Mouse (Mus musculus) intestine, embryonic 16.5 days (tissue): ENCODE results near the gene Dtx2. TPM values are rescaled to one million over a fixed set of nuclear protein-coding genes. Genes with fewer than 3 reads are reported as not detected.
"Not testable (repeated sequence)": the region's sequence is repeated elsewhere in the genome, so short reads cannot be mapped to it uniquely, and the experiment has no call there.

ENCODE experiments used
- ATAC-seq: fragments of 200-750 bp; cut with Nextera tagmentation; 2 replicates; pipeline ENCODE4 v1.8.0; 2017; ENCODE audit warnings: moderate TSS enrichment, moderate library complexity
- H3K27ac ChIP-seq: fragments of 300-500 bp; sonication (generic); 2 replicates; pipeline ENCODE4 v1.5.1; 2014; ENCODE audit warnings: mild to moderate bottlenecking, low read length
- H3K27me3 ChIP-seq: fragments of 300-500 bp; sonication (generic); replicated peaks from 2 replicates; pipeline ENCODE4 v1.6.1; 2014; ENCODE audit warnings: low read length, control low read depth, mixed read lengths; ENCODE audit not compliant: control insufficient read depth, insufficient read depth
- H3K36me3 ChIP-seq: fragments of 300-500 bp; sonication (generic); 2 replicates; pipeline ENCODE4 v1.6.1; 2014; ENCODE audit warnings: low read length, control low read depth; ENCODE audit not compliant: control insufficient read depth, insufficient read depth
- H3K4me1 ChIP-seq: fragments of 300-500 bp; sonication (generic); 2 replicates; pipeline ENCODE4 v1.6.1; 2014; ENCODE audit warnings: low read length, control low read depth, mixed read lengths; ENCODE audit not compliant: control insufficient read depth, insufficient read depth
- H3K4me2 ChIP-seq: fragments of 300-500 bp; sonication (generic); 2 replicates; pipeline ENCODE4 v1.6.1; 2014; ENCODE audit warnings: low read depth, low read length, control low read depth
- H3K4me3 ChIP-seq: fragments of 300-500 bp; sonication (generic); 2 replicates; pipeline ENCODE4 v1.5.1; 2014; ENCODE audit warnings: mild to moderate bottlenecking, low read length
- H3K9ac ChIP-seq: fragments of 300-500 bp; sonication (generic); 2 replicates; pipeline ENCODE4 v1.6.1; 2014; ENCODE audit warnings: low read depth, low read length
- H3K9me3 ChIP-seq: fragments of 300-500 bp; sonication (generic); 2 replicates; pipeline ENCODE4 v1.6.1; 2016; ENCODE audit warnings: low read length, control low read depth; ENCODE audit not compliant: control insufficient read depth
- WGBS: fragments of 180-500 bp; shearing (Covaris S2); extraction: QIAGEN DNeasy Blood & Tissue Kit; methylation state at CpG from one replicate; pipeline ENCODE4 v1.1.7; 2014; 5-methylcytosine and 5-hydroxymethylcytosine counted together
- polyA plus RNA-seq: library from polyadenylated mRNA; unstranded; fragments of >200 nt; fragmentation: Nextera tagmentation; extraction: Ambion mirVana; gene quantifications from 2 replicates; pipeline ENCODE4 v1.2.1, GENCODE M21; 2015

Gene Dtx2
- polyA plus RNA-seq, 1 experiment from 2014 or later = 21.6 TPM

GRCm38 (mm10) chr5:136063920-136064319, 69.3 kb downstream of the Dtx2 start:
- Histone ChIP-seq H3K9ac (no peak overlapping the region), H3K4me2 (no peak overlapping the region), H3K27me3 (no peaks in the 10 kb centered on the region), H3K9me3 (no peaks in the 10 kb centered on the region; the same call in 1 of the 2 replicates), H3K36me3 (no peaks in the 10 kb centered on the region), H3K27ac (no peak overlapping the region), H3K4me3 (no peak overlapping the region), H3K4me1 (no peaks in the 10 kb centered on the region)
- no peak for ATAC-seq
- 90% methylated on average over 10 of the region's 10 CpGs for WGBS

GRCm38 (mm10) chr5:136066404-136067148, 72.0 kb downstream of the Dtx2 start:
- not testable (repeated sequence) for H3K9ac ChIP-seq, H3K4me2 ChIP-seq, H3K4me3 ChIP-seq, H3K27me3 ChIP-seq, H3K9me3 ChIP-seq, H3K27ac ChIP-seq, H3K4me1 ChIP-seq, H3K36me3 ChIP-seq
- peak; percentile 87 for ATAC-seq
- WGBS = 53% methylated on average over 11 of the region's 11 CpGs

- Histone ChIP-seq H3K4me1 (no peaks in the 10 kb centered on the region), H3K4me3 (no peak overlapping the region), H3K9ac (no peak overlapping the region), H3K27ac (no peak overlapping the region), H3K36me3 (no peaks in the 10 kb centered on the region), H3K9me3 (no peaks in the 10 kb centered on the region; the same call in 1 of the 2 replicates), H3K4me2 (no peak overlapping the region), H3K27me3 (no peaks in the 10 kb centered on the region)
- 79% methylated on average over 2 of the region's 2 CpGs for WGBS
- no peak for ATAC-seq
These were observed 74.8 kb downstream of the Dtx2 start for GRCm38 (mm10) chr5:136069411-136069810.

GRCm38 (mm10) chr5:136073051-136073450, 78.5 kb downstream of the Dtx2 start:
- no peaks in the 10 kb centered on the region for H3K27me3 ChIP-seq
- H3K9ac ChIP-seq = no peak overlapping the region
- H3K27ac ChIP-seq = no peak overlapping the region
- ATAC-seq = no peak
- H3K4me2 ChIP-seq = no peak overlapping the region
- no peak overlapping the region for H3K4me3 ChIP-seq
- H3K4me1 ChIP-seq = peaks cover 8% of the 10 kb centered on the region
- H3K9me3 ChIP-seq = no peaks in the 10 kb centered on the region
- H3K36me3 ChIP-seq = no peaks in the 10 kb centered on the region
- WGBS = 58% methylated on average over 6 of the region's 6 CpGs

GRCm38 (mm10) chr5:136073526-136073925, 78.9 kb downstream of the Dtx2 start:
- Histone ChIP-seq H3K4me3 (no peak overlapping the region), H3K36me3 (no peaks in the 10 kb centered on the region), H3K4me2 (no peak overlapping the region), H3K9ac (no peak overlapping the region), H3K27me3 (no peaks in the 10 kb centered on the region), H3K9me3 (no peaks in the 10 kb centered on the region), H3K27ac (no peak overlapping the region), H3K4me1 (peaks cover 8% of the 10 kb centered on the region)
- ATAC-seq = no peak
- WGBS = 69% methylated on average over 11 of the region's 11 CpGs

DNA sequence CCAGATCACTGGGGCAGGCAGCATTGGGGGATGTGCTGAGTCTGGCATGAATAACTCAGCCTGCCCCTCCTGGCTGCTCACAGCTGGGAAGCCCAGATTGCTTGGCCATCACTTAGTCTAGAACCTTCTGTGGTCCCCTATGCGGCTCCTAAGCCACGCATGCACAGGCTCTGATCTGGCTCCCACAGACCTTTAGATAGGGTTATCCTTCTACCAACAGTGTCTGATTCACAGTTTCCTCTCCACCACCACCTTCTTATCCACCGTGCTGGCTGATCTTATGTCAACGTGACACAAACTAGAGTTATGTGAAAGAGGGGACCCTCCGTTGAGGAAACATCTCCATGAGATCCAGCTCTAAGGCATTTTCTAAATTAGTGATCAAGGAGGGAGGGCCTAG, 80.5 kb downstream of the Dtx2 start:
- Histone ChIP-seq H3K27ac (no peak overlapping the region), H3K4me2 (no peak overlapping the region), H3K36me3 (no peaks in the 10 kb centered on the region), H3K4me1 (peaks cover 8% of the 10 kb centered on the region), H3K4me3 (no peak overlapping the region), H3K9ac (no peak overlapping the region), H3K9me3 (no peaks in the 10 kb centered on the region), H3K27me3 (no peaks in the 10 kb centered on the region)
- ATAC-seq = no peak
- WGBS = 87% methylated on average over 5 of the region's 5 CpGs

- Histone ChIP-seq H3K4me2 (no peak overlapping the region), H3K27ac (no peak overlapping the region), H3K9me3 (no peaks in the 10 kb centered on the region), H3K27me3 (no peaks in the 10 kb centered on the region), H3K9ac (no peak overlapping the region), H3K4me3 (no peak overlapping the region), H3K4me1 (peaks cover 8% of the 10 kb centered on the region), H3K36me3 (no peaks in the 10 kb centered on the region)
- peak; percentile 70 for ATAC-seq
- whole genome bisulfite sequencing = 30% methylated on average over 7 of the region's 7 CpGs
These were observed 81.7 kb downstream of the Dtx2 start for GRCm38 (mm10) chr5:136076284-136076683.

DNA sequence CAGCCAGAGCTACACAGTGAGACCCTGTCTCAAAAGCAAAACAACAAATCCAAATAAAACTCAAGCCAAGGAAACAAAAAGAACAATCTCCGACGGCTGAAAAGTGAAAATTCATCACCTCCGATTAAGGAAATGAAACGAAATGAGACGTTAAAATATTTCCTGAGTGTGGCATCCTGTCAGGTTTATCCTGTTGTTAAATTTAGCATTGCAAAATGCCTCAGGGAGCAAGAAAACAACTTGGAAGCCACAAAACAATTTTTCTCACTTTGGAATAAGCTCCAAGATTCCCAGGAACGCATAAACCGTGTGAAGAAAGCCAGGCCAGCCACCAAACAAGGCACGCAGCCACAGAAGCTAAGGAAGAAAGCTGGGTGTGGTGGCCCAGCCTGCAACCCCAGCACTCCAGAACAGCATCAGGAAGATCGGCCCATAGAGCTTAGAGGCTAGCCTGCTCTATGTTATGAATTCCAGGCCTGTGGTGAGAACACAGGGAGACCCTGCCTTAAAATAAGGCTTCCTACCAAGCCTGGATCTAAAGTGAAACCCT, 82.5 kb downstream of the Dtx2 start:
- ATAC-seq = no peak
- Histone ChIP-seq H3K4me3 (no peak overlapping the region), H3K27me3 (no peaks in the 10 kb centered on the region), H3K36me3 (no peaks in the 10 kb centered on the region), H3K4me2 (no peak overlapping the region), H3K4me1 (peaks cover 8% of the 10 kb centered on the region), H3K27ac (0 out of 2 replicates have a peak overlapping the region, but pooled peaks have one; percentile 45), H3K9ac (no peak overlapping the region), H3K9me3 (no peaks in the 10 kb centered on the region)
- WGBS = 83% methylated on average over 9 of the region's 9 CpGs

DNA sequence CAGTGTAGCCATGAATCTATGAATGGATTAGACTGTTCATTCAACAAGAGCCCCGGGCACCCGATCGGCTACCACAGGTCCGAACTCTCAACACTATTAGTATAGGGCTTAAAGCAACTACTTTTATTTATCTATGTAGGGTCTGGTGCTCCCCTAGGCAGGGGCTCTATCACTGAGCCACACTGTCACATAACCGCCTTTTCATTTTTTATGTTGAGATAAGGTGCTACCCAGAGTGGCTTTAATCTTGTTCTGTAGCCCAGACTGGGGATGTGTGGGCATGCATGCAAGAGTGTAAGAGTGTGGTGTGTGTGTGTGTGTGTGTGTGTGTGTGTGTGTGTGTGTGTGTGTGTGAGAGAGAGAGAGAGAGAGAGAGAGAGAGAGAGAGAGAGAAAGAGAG, 83.5 kb downstream of the Dtx2 start:
- H3K9ac ChIP-seq = no peak overlapping the region
- H3K27ac ChIP-seq = no peak overlapping the region
- H3K4me2 ChIP-seq = no peak overlapping the region
- H3K4me1 ChIP-seq = peaks cover 8% of the 10 kb centered on the region
- 93% methylated on average over 5 of the region's 5 CpGs for WGBS
- no peaks in the 10 kb centered on the region for H3K9me3 ChIP-seq
- no peak overlapping the region for H3K4me3 ChIP-seq
- ATAC-seq = no peak
- H3K36me3 ChIP-seq = no peaks in the 10 kb centered on the region
- no peaks in the 10 kb centered on the region for H3K27me3 ChIP-seq
